Mouse (Mus musculus): ENCODE measurements around the gene Tufm. TPM values are rescaled to one million over a fixed set of nuclear protein-coding genes. Genes with fewer than 3 reads are reported as not detected.

Gene Tufm
- polyA plus RNA-seq, 1 experiment = 167 TPM

DNA sequence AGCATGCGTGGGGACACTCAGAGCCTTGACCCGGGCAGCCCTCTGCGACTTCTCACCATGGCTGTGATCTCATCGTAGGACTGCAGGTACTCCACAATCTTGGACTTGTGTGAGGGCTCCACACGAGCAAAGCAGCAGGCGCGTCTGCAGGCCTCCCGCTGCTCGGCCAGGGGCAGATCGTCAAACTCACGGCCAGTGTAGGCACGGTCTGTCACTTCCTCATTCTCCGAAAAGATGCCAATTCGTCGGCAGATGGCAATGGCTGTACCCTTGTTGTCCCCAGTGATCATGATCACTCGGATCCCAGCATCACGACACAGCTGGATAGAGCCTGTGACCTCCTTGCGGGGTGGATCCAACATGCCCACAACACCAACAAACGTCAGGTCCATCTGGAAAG lies 38.7 kb upstream of the Tufm start:
- Histone ChIP-seq H3K4me3 (no peak overlapping the region), H3K36me3 (ENCODE audit: control insufficient read depth, insufficient read depth) (peaks cover 45% of the 10 kb centered on the region), H3K27me3 (ENCODE audit: control insufficient read depth, insufficient read depth, insufficient read length) (no peaks in the 10 kb centered on the region), H3ac (ENCODE audit: control insufficient read depth, insufficient read length) (no peak overlapping the region), H3K79me2 (ENCODE audit: control insufficient read depth, insufficient read depth) (no peaks in the 10 kb centered on the region), H3K4me2 (ENCODE audit: low read depth) (no peak overlapping the region)
- TF ChIP-seq POLR2A (IDR thresholded peaks at IDR 0.05; ENCODE audit: insufficient read length, low read depth) (peak; percentile 29), CEBPB (IDR thresholded peaks at IDR 0.05; ENCODE audit: insufficient read depth, poor library complexity, severe bottlenecking) (no peak), POLR2AphosphoS2 (IDR thresholded peaks at IDR 0.05; ENCODE audit: insufficient read length, low read depth) (peak; percentile 31)

DNA sequence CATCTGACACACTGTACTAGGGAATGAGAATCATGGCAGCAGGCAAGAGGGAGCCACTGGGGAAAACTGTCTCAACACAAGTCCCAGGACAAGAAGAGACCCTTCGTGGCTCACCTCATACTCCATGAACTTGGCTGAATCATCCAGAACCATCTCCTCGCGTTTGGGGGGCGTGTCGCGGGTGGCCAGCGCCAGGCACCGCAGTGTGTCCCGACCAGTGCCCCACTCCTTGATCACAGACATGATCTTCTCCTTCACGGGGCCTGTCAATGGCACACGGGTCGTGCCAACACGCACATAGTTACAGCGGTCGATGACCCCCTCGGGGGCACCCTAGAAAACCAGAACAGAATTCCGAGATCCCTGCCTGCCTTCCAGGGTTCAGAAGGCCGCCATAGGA lies 37.2 kb upstream of the Tufm start:
- Histone ChIP-seq H3K4me2 (ENCODE audit: low read depth) (no peak overlapping the region), H3K79me2 (ENCODE audit: control insufficient read depth, insufficient read depth) (no peaks in the 10 kb centered on the region), H3K27me3 (ENCODE audit: control insufficient read depth, insufficient read depth, insufficient read length) (no peaks in the 10 kb centered on the region), H3ac (ENCODE audit: control insufficient read depth, insufficient read length) (no peak overlapping the region), H3K4me3 (no peak overlapping the region), H3K36me3 (ENCODE audit: control insufficient read depth, insufficient read depth) (peaks cover 53% of the 10 kb centered on the region)
- TF ChIP-seq POLR2A (IDR thresholded peaks at IDR 0.05; ENCODE audit: insufficient read length, low read depth) = peak; percentile 9
- peak; percentile 78 for TF ChIP-seq POLR2AphosphoS2 (IDR thresholded peaks at IDR 0.05; ENCODE audit: insufficient read length, low read depth)
- TF ChIP-seq CEBPB (IDR thresholded peaks at IDR 0.05; ENCODE audit: insufficient read depth, poor library complexity, severe bottlenecking) = no peak

DNA sequence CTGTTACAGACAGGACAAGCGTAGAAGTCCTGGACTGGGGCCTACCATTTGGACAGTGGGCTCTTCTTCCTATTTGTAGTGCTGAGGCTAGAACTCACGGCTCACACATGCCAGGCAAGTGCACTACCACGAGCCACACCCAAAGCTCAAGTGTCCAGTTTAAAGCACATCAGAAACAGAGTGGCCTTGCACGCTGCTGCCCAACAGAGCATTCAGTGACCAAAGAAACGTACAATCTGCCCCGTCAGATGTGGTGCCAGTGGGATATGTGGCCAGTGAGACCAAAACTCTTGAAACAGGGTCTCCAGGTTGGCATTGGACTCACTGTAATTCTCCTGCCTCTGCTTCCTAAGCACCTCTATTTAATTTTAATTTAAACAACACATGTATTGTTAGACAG lies 36.5 kb upstream of the Tufm start:
- TF ChIP-seq REST (IDR thresholded peaks at IDR 0.05; ENCODE audit: insufficient read depth, insufficient read length) (no peak), POLR2AphosphoS2 (IDR thresholded peaks at IDR 0.05; ENCODE audit: insufficient read length, low read depth) (peak; percentile 55), MYOD1 (IDR thresholded peaks at IDR 0.05; ENCODE audit: control insufficient read depth in 1 of 3, insufficient read length in 2 of 3, low read depth in 2 of 3) (no peak), TCF12 (IDR thresholded peaks at IDR 0.05; ENCODE audit: insufficient read depth, poor library complexity, severe bottlenecking) (no peak), TCF3 (IDR thresholded peaks at IDR 0.05; ENCODE audit: insufficient read length, low read depth) (no peak)
- no peaks in the 10 kb centered on the region for H3K79me2 ChIP-seq (ENCODE audit: control insufficient read depth, insufficient read depth)
- no peak overlapping the region for H3ac ChIP-seq (ENCODE audit: control insufficient read depth, insufficient read length)
- no peak overlapping the region for H3K4me3 ChIP-seq
- no peaks in the 10 kb centered on the region for H3K27me3 ChIP-seq (ENCODE audit: control insufficient read depth, insufficient read depth, insufficient read length)
- peak overlapping the region; percentile 18 for H3K4me2 ChIP-seq (ENCODE audit: low read depth)
- peaks cover 57% of the 10 kb centered on the region for H3K36me3 ChIP-seq (ENCODE audit: control insufficient read depth, insufficient read depth)

DNA sequence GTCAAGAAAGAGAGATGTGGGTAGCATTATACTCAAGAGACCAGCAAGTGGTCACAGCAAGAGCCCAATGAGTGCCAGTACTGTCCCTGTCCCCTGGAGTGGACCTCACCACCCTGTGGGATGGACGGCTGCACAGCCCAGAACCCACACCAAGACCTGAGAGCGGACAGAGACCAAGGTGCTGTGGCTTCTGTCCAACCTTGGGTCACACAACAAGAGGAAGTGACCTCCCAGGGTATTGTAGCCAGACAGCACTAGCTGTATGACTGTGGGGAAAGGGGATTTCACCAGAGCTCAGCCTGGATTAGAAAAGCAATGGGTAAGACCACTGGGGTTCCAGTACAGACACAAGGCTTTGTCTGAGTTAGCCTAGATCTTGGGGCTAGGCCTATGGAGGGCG lies 34.9 kb upstream of the Tufm start:
- no peak overlapping the region for H3K4me3 ChIP-seq
- H3ac ChIP-seq (ENCODE audit: control insufficient read depth, insufficient read length) = no peak overlapping the region
- no peaks in the 10 kb centered on the region for H3K27me3 ChIP-seq (ENCODE audit: control insufficient read depth, insufficient read depth, insufficient read length)
- TF ChIP-seq TCF3 (IDR thresholded peaks at IDR 0.05; ENCODE audit: insufficient read length, low read depth) = no peak
- TF ChIP-seq CEBPB (IDR thresholded peaks at IDR 0.05; ENCODE audit: insufficient read depth, poor library complexity, severe bottlenecking) = no peak
- TF ChIP-seq POLR2A (IDR thresholded peaks at IDR 0.05; ENCODE audit: insufficient read length, low read depth) = no peak
- no peak for TF ChIP-seq REST (IDR thresholded peaks at IDR 0.05; ENCODE audit: insufficient read depth, insufficient read length)
- no peak for TF ChIP-seq POLR2AphosphoS2 (IDR thresholded peaks at IDR 0.05; ENCODE audit: insufficient read length, low read depth)
- no peak for TF ChIP-seq TCF12 (IDR thresholded peaks at IDR 0.05; ENCODE audit: insufficient read depth, poor library complexity, severe bottlenecking)
- TF ChIP-seq MYOG (IDR thresholded peaks at IDR 0.05; ENCODE audit: control insufficient read depth in 1 of 3, insufficient read depth in 1 of 3, insufficient read length in 2 of 3, low read depth in 2 of 3) = no peak
- no peaks in the 10 kb centered on the region for H3K79me2 ChIP-seq (ENCODE audit: control insufficient read depth, insufficient read depth)
- peaks cover 65% of the 10 kb centered on the region for H3K36me3 ChIP-seq (ENCODE audit: control insufficient read depth, insufficient read depth)
- peak overlapping the region; percentile 42 for H3K4me2 ChIP-seq (ENCODE audit: low read depth)

DNA sequence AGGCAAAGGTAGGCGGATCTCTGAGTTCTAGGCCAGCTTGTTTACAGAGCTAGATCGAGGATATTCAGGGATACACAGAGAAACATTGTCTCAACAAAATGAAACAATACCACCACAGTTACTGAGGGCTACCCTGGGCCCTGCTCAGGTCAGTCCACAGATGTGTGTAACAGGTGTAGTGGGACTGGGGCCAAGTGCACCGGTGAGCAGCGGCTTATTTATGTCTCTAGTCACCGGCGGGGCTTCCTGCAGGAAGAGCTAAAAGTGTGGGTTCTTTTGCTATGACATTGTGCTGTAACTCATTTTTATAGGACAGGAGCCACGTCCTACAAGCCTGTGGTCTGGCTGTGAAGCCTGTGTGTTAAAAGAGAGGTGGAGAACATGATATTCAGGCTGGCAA lies 33.3 kb upstream of the Tufm start:
- TF ChIP-seq USF1 (IDR thresholded peaks at IDR 0.05; ENCODE audit: low read depth) (no peak), POLR2AphosphoS2 (IDR thresholded peaks at IDR 0.05; ENCODE audit: insufficient read length, low read depth) (peak; percentile 43)
- H3K79me2 ChIP-seq (ENCODE audit: control insufficient read depth, insufficient read depth) = no peaks in the 10 kb centered on the region
- peak overlapping the region; percentile 32 for H3K4me2 ChIP-seq (ENCODE audit: low read depth)
- H3K4me3 ChIP-seq = no peak overlapping the region
- no peaks in the 10 kb centered on the region for H3K27me3 ChIP-seq (ENCODE audit: control insufficient read depth, insufficient read depth, insufficient read length)
- H3K36me3 ChIP-seq (ENCODE audit: control insufficient read depth, insufficient read depth) = peaks cover 56% of the 10 kb centered on the region
- H3ac ChIP-seq (ENCODE audit: control insufficient read depth, insufficient read length) = no peak overlapping the region

DNA sequence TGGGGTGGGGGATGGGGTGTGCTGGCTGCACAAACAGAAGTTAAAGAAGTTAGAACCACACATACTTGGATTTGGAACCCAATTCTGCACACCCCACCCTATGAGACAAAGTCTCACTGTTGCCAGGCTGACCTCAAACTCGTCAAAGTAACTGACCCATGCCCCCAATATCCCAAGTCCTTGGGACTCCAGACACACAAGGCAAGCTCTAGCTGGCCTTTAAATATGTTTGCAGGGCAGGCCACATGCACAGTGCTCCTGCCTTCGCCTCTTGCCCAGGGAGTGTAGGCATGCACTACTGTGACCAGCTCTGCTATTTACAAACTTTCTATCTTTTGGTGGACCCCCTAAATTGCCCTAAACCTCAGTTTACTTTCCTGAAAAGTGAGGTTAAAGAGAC lies 31.9 kb upstream of the Tufm start:
- Histone ChIP-seq H3K4me3 (no peak overlapping the region), H3K4me2 (ENCODE audit: low read depth) (peak overlapping the region; percentile 82)

More for the DNA sequence above, 31.9 kb upstream of the Tufm start:
- Histone ChIP-seq H3ac (ENCODE audit: control insufficient read depth, insufficient read length) (no peak overlapping the region), H3K27me3 (ENCODE audit: control insufficient read depth, insufficient read depth, insufficient read length) (no peaks in the 10 kb centered on the region), H3K36me3 (ENCODE audit: control insufficient read depth, insufficient read depth) (peaks cover 51% of the 10 kb centered on the region), H3K79me2 (ENCODE audit: control insufficient read depth, insufficient read depth) (no peaks in the 10 kb centered on the region)
- TF ChIP-seq USF1 (IDR thresholded peaks at IDR 0.05; ENCODE audit: low read depth) = no peak
- TF ChIP-seq MYOD1 (IDR thresholded peaks at IDR 0.05; ENCODE audit: control insufficient read depth in 1 of 3, insufficient read length in 2 of 3, low read depth in 2 of 3) = no peak
- TF ChIP-seq MYOG (IDR thresholded peaks at IDR 0.05; ENCODE audit: control insufficient read depth in 1 of 3, insufficient read depth in 1 of 3, insufficient read length in 2 of 3, low read depth in 2 of 3) = no peak
- TF ChIP-seq POLR2AphosphoS2 (IDR thresholded peaks at IDR 0.05; ENCODE audit: insufficient read length, low read depth) = peak; percentile 58
- TF ChIP-seq REST (IDR thresholded peaks at IDR 0.05; ENCODE audit: insufficient read depth, insufficient read length) = no peak
- TF ChIP-seq TCF12 (IDR thresholded peaks at IDR 0.05; ENCODE audit: insufficient read depth, poor library complexity, severe bottlenecking) = no peak
- no peak for TF ChIP-seq TCF3 (IDR thresholded peaks at IDR 0.05; ENCODE audit: insufficient read length, low read depth)
- no peak for TF ChIP-seq MAX (IDR thresholded peaks at IDR 0.05; ENCODE audit: low read depth)
- no peak for TF ChIP-seq CEBPB (IDR thresholded peaks at IDR 0.05; ENCODE audit: insufficient read depth, poor library complexity, severe bottlenecking)
- TF ChIP-seq SRF (IDR thresholded peaks at IDR 0.05; ENCODE audit: control insufficient read depth, insufficient read length, low read depth) = no peak
- no peak for TF ChIP-seq E2F4 (IDR thresholded peaks at IDR 0.05; ENCODE audit: insufficient read depth)
- TF ChIP-seq POLR2A (IDR thresholded peaks at IDR 0.05; ENCODE audit: insufficient read length, low read depth) = peak; percentile 24

Data from myocyte (in vitro differentiated cells).